Mouse (Mus musculus) bone marrow macrophage, adult 2 months (primary cell): ENCODE measurements around the gene Fgfr2. TPM values are rescaled to one million over a fixed set of nuclear protein-coding genes. Genes with fewer than 3 reads are reported as not detected.

ENCODE experiments used
- H3K27ac ChIP-seq: 2 replicates; pipeline ENCODE4 v1.5.1; 2012; ENCODE audit warnings: low read depth, low read length; ENCODE audit not compliant: insufficient read depth
- H3K4me1 ChIP-seq: 2 replicates; pipeline ENCODE4 v1.6.1; 2012; ENCODE audit warnings: low read length; ENCODE audit not compliant: control insufficient read depth, insufficient read depth
- H3K4me3 ChIP-seq: 2 replicates; pipeline ENCODE4 v1.5.1; 2012; ENCODE audit warnings: mild to moderate bottlenecking, low read length, moderate library complexity; ENCODE audit not compliant: insufficient read depth
- CTCF ChIP-seq: IDR thresholded peaks from 2 replicates; pipeline ENCODE4 v1.5.1; 2012; ENCODE audit warnings: low read depth, mild to moderate bottlenecking, low read length, moderate library complexity
- POLR2A ChIP-seq: IDR thresholded peaks from 2 replicates; pipeline ENCODE4 v1.6.1; 2012; ENCODE audit warnings: mild to moderate bottlenecking, low read depth, low read length, borderline replicate concordance
- polyA plus RNA-seq: library from polyadenylated mRNA; stranded (reverse); fragments of >200 nt; gene quantifications from 2 replicates; pipeline ENCODE4 v1.2.4, GENCODE M21; 2012; ENCODE audit not compliant: missing spikeins, insufficient read depth, insufficient read length

Gene Fgfr2
- polyA plus RNA-seq, 1 experiment = 0.27 TPM

DNA sequence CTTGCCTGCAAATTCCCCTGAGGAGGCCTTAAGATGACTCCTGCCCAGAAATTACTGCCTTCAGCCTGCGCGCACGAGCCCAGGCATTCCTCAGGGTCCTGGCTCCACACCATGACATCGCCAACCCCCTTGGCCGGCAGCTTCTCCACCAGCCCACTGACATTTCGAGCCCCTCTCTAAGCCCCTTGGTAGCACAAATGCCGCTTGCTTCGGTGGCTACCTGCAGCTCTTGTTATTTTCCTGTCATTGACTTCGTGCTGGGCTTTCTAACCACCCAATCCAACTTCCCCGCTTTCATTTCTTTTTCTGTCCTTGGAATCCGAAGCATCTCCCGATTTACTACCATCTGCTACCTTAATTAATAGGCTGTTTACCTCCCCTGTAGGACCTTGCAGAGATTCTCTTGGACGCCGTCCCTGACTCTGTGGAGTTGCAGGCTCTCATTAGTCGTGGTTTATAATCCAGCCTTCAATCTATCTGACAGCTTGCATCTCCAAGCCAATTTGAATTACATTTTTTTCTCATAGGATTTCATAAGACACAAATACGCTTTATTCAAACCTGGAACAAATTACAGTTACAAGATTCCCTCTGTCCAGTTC lies 2993.7 kb downstream of the Fgfr2 start:
- Histone ChIP-seq H3K27ac (no peak overlapping the region), H3K4me3 (no peak overlapping the region), H3K4me1 (no peaks in the 10 kb centered on the region)
- no peak for TF ChIP-seq POLR2A
- no peak for TF ChIP-seq CTCF

DNA sequence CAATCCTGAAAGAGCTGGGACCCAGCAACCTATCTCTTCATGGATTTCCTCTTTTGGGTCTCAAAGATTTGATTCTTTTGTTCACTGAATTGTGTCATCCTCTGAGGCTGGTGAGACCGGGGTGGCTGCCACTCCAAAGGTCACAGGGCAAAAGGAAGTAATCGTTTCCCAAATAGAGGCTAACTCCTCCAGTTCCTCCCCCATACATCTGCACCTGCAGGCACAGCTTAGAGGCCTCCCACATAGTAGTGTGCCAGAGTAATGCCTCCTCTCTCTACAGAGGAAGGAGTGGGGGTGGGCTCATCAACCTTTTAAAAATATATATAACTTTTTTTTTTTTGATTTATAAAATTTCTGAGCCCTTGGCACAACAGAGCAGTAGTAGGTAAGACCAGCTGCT lies 3001.6 kb downstream of the Fgfr2 start:
- H3K4me1 ChIP-seq = no peaks in the 10 kb centered on the region
- no peak overlapping the region for H3K4me3 ChIP-seq
- H3K27ac ChIP-seq = no peak overlapping the region
- no peak for TF ChIP-seq CTCF
- no peak for TF ChIP-seq POLR2A

DNA sequence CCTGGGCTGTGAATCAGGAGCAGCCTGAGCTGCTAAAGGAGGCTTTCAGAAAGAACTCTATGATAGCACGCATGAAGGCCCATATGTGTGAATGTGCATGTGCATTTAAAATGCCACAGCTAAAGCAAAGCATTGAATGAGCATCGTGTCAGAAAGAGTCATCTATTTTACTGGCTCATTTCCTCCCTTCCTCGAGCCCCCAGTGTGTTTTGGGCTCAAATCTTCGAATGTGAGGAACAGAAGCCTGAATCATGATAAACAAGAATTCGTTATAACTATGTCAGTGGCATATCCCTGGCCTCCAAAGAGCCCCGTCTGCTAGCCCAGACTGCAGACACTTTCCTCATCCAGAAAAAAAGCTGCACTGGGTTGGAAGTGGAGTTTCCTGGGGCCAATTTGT lies 3003.7 kb downstream of the Fgfr2 start:
- Histone ChIP-seq H3K4me3 (no peak overlapping the region), H3K4me1 (no peaks in the 10 kb centered on the region), H3K27ac (no peak overlapping the region)
- TF ChIP-seq POLR2A (no peak), CTCF (no peak)

DNA sequence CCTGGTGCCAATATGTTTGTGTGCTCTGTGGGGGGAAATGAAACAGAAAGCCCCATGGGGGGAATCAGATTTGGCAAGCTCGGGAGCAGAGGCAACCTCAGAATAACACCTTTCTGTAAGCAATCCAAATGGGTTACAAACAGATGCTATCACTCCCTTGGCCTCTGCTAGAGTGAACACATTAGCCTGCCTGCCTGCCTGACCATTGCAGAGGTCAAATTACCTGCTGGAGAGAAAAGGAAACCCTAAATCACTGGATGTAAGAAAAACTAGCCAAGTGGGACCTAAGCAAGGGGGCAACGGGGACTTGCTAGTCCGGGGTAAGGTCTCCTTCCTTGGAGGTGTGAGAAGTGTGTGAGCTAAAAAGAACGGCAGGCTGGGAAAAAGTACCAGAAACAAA lies 3004.4 kb downstream of the Fgfr2 start:
- H3K4me1 ChIP-seq = no peaks in the 10 kb centered on the region
- TF ChIP-seq POLR2A = no peak
- no peak for TF ChIP-seq CTCF
- no peak overlapping the region for H3K27ac ChIP-seq
- H3K4me3 ChIP-seq = no peak overlapping the region

DNA sequence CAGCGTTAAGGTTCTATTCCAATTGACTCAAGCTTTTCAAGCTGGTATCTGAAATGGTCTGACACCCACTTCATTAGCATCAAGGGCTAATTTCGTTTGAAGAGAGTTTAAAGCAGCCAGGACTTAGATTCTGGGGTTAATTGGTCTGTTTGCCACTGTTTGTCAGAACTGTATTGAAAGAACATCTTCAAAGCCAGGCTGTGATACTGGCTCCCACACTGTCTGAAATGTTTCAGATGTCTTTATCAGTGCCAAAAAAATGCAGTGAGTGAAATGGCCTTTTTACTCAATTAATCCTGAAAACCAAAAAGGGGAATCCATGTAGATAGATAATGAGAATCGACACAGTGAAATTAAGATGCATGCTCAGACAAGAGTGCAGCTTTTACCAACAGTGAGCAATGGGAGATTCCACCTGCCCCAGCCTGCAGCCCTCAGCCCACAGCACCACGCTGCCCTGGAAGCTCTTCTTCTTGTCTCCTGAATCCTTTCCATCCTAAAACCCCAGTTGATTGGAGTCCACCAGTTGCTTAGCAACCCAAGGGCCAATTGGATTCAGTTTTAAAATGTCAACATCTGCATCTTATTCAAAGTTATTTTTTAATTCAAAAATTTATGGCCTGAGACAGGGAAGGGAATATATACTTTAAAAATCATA lies 3005.6 kb downstream of the Fgfr2 start:
- TF ChIP-seq CTCF (no peak), POLR2A (no peak)
- Histone ChIP-seq H3K4me1 (no peaks in the 10 kb centered on the region), H3K27ac (no peak overlapping the region), H3K4me3 (no peak overlapping the region)

DNA sequence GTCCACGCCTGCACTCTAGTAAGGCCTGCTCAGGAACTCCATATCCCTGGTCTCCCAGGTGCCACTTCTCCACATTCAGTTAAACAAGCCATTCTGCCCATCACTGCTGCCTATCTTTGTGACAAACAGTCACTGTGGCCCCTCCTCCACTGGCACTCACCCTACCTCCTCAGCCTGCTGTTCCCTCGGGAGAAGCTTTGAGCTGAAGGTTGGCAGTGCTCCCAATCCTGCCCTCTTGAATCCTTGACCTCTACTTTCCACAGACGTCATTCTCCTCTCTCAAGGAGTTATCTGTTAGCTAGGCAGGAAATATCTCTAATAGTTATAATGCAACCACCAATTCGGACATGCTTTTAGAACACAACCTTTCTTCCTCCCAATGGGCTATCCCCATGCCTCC lies 3008.7 kb downstream of the Fgfr2 start:
- no peak for TF ChIP-seq CTCF
- TF ChIP-seq POLR2A = no peak
- H3K27ac ChIP-seq = no peak overlapping the region
- H3K4me3 ChIP-seq = no peak overlapping the region
- H3K4me1 ChIP-seq = no peaks in the 10 kb centered on the region

Other genes with a start within 250 kb of the Fgfr2 start
- gene Zranb1, start 192.2 kb downstream of the Fgfr2 start, polyA plus RNA-seq = 13.6 and 16.4 TPM in 2 replicates
- gene Ctbp2, start 1.0 kb upstream of the Fgfr2 start, polyA plus RNA-seq = 42.7 and 43.8 TPM in 2 replicates